In the genomic region with DNA sequence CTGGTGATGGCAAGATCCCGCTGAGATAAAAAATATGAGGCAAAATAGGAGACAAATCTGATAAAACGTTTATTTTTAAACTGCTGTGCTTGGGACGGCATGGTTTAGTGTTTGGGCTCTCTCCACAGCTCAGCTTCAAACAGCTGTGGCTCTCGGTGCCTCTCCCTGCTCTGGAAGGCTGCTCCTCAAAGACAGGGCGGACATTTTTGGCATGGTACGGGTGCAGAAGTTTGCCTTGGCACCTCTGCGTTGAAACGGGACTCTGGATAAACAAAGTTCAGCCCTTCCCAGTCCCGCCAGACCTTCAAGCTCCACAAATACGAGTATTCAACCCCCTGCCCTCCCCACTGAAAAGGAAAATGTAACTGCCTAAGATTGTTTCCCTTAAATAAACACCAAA, we compare ENCODE assay signal across 10 mouse cellular contexts.
DNase-seq lines count a peak whose midpoint lies in the region; ATAC-seq and TF ChIP-seq lines count a peak whose summit lies in the region.
"Had no signal": no experiment of that assay in that cellular context is flagged by ENCODE, and none has a peak within 500 bp of the region (broad histone marks: within the 10 kb centered on the region; RNA-seq: fewer than 3 reads in every experiment).

No protein-coding gene starts in this region.

- H3K4me3 ChIP-seq in kidney, adult 2 months (ENCODE audit: insufficient read depth, low read depth, low read length), result no peak overlapping the region
- no peak overlapping the region for H3K4me3 ChIP-seq in embryonic facial prominence, embryonic 15.5 days (replicated peaks)
- H3K4me3 ChIP-seq in heart, embryonic 13.5 days, result no peak overlapping the region
- H3K4me3 ChIP-seq in lung, embryonic 16.5 days (ENCODE audit: low read length), result no peak overlapping the region

- TF ChIP-seq POLR2A in kidney, adult 2 months (IDR thresholded peaks at IDR 0.05; ENCODE audit: low read depth, low read length), result no peak

- no peaks in the 10 kb centered on the region for H3K27me3 ChIP-seq in kidney, adult 2 months (replicated peaks; ENCODE audit: control insufficient read depth, insufficient read depth, low read length)
- no peaks in the 10 kb centered on the region for H3K27me3 ChIP-seq in embryonic facial prominence, embryonic 15.5 days
- H3K27me3 ChIP-seq in heart, embryonic 13.5 days (replicated peaks), result no peaks in the 10 kb centered on the region
- no peaks in the 10 kb centered on the region for H3K27me3 ChIP-seq in lung, embryonic 16.5 days (ENCODE audit: control insufficient read depth, insufficient read depth, low read depth, low read length)

- peak; percentile 12 for DNase-seq in kidney, adult 2 months
- no peak for DNase-seq in kidney, adult 18-20 months
- DNase-seq in left cerebral cortex, postnatal 25 days (ENCODE audit: low spot score in 2 of 2), result no peak
- no peak for DNase-seq in thymus, postnatal 10 days (ENCODE audit: low spot score in 2 of 2)
- DNase-seq: cerebellum, adult 8-10 months; right cerebral cortex, adult 18-20 months had no signal

- no peaks in the 10 kb centered on the region for H3K9me3 ChIP-seq in embryonic facial prominence, embryonic 15.5 days (replicated peaks)
- no peaks in the 10 kb centered on the region for H3K9me3 ChIP-seq in heart, embryonic 13.5 days
- H3K9me3 ChIP-seq in lung, embryonic 16.5 days (ENCODE audit: control insufficient read depth, low read length), result no peaks in the 10 kb centered on the region

- intact Hi-C loops in left cerebral cortex, postnatal 25 days (cut with DNase I), result no loop called here

- no peak overlapping the region for H3K27ac ChIP-seq in kidney, adult 2 months (ENCODE audit: insufficient read depth, low read depth, low read length)
- H3K27ac ChIP-seq in embryonic facial prominence, embryonic 15.5 days (replicated peaks), result peak overlapping the region; percentile 61; the same call in 1 of the 2 replicates
- H3K27ac ChIP-seq in heart, embryonic 13.5 days (replicated peaks), result no peak overlapping the region
- no peak overlapping the region for H3K27ac ChIP-seq in lung, embryonic 16.5 days (ENCODE audit: low read length)

- no peaks in the 10 kb centered on the region for H3K36me3 ChIP-seq in kidney, adult 2 months (ENCODE audit: control insufficient read depth, insufficient read depth, low read length)
- H3K36me3 ChIP-seq in embryonic facial prominence, embryonic 15.5 days, result no peaks in the 10 kb centered on the region
- no peaks in the 10 kb centered on the region for H3K36me3 ChIP-seq in heart, embryonic 13.5 days
- H3K36me3 ChIP-seq in lung, embryonic 16.5 days (ENCODE audit: control insufficient read depth, insufficient read depth, low read length), result no peaks in the 10 kb centered on the region

- H3K9ac ChIP-seq in embryonic facial prominence, embryonic 15.5 days, result no peak overlapping the region
- H3K9ac ChIP-seq in heart, embryonic 13.5 days, result no peak overlapping the region
- H3K9ac ChIP-seq in lung, embryonic 16.5 days (ENCODE audit: low read length), result no peak overlapping the region

- H3K4me1 ChIP-seq in kidney, adult 2 months (ENCODE audit: control insufficient read depth, insufficient read depth, low read length), result no peaks in the 10 kb centered on the region
- peaks cover 15% of the 10 kb centered on the region for H3K4me1 ChIP-seq in embryonic facial prominence, embryonic 15.5 days
- no peaks in the 10 kb centered on the region for H3K4me1 ChIP-seq in heart, embryonic 13.5 days
- no peaks in the 10 kb centered on the region for H3K4me1 ChIP-seq in lung, embryonic 16.5 days (replicated peaks; ENCODE audit: control insufficient read depth, insufficient read depth, low read length)

- ATAC-seq in embryonic facial prominence, embryonic 15.5 days (ENCODE audit: insufficient number of reproducible peaks, low FRiP score, low TSS enrichment, low read depth), result 0 out of 2 replicates have a peak, but pooled peaks have one; percentile 47
- no peak for ATAC-seq in heart, embryonic 13.5 days (ENCODE audit: extremely low read depth, insufficient number of reproducible peaks, low FRiP score, low TSS enrichment)
- no peak for ATAC-seq in lung, embryonic 16.5 days (ENCODE audit: low read depth)
- ATAC-seq in erythroid progenitor cell, adult 5-6 weeks (replicated peaks; ENCODE audit: low FRiP score, poor library complexity, severe bottlenecking), result no peak

- no peak overlapping the region; the same call in 1 of the 2 replicates for H3K4me2 ChIP-seq in embryonic facial prominence, embryonic 15.5 days (replicated peaks)
- H3K4me2 ChIP-seq in heart, embryonic 13.5 days, result peak overlapping the region; percentile 3
- H3K4me2 ChIP-seq in lung, embryonic 16.5 days (ENCODE audit: low read depth, low read length), result peak overlapping the region; percentile 36

- 37% methylated on average over 10 of the region's 10 CpGs for WGBS in kidney, adult 2 months
- 35% methylated on average over 10 of the region's 10 CpGs for whole genome bisulfite sequencing in embryonic facial prominence, embryonic 15.5 days
- WGBS in heart, embryonic 13.5 days, result 41% methylated on average over 10 of the region's 10 CpGs
- 19% methylated on average over 10 of the region's 10 CpGs for WGBS in lung, embryonic 16.5 days

- no peak for TF ChIP-seq CTCF in kidney, adult 2 months (conservative IDR thresholded peaks at IDR 0.05; ENCODE audit: insufficient read depth, insufficient read length, low read depth, low read length)
